Mouse (Mus musculus) urinary bladder, postnatal 36 days (tissue): ENCODE data around the gene Kxd1.

Experiments used
- DNase-seq, 2 experiments: peaks; one replicate each; pipeline ENCODE4 v3.0.0; 2022; ENCODE audit warnings: low spot score in 2 of 2, mixed read lengths in 1 of 2

Gene Kxd1

GRCm38 (mm10) chr8:70467907-70468306 lies 59.8 kb downstream of the Kxd1 start:
- no peak for DNase-seq

- DNase-seq, result no peak
Measured at GRCm38 (mm10) chr8:70467229-70467725, 60.5 kb downstream of the Kxd1 start.

- peak in 1 of 2 experiments; percentile 40 for DNase-seq
Measured at GRCm38 (mm10) chr8:70466771-70467170, 61.0 kb downstream of the Kxd1 start.

- no peak for DNase-seq
Measured at GRCm38 (mm10) chr8:70466305-70466704, 61.5 kb downstream of the Kxd1 start.

GRCm38 (mm10) chr8:70465701-70466100 lies 62.1 kb downstream of the Kxd1 start:
- DNase-seq, result no peak

GRCm38 (mm10) chr8:70464162-70464561 lies 63.6 kb downstream of the Kxd1 start:
- DNase-seq, result no peak

GRCm38 (mm10) chr8:70463306-70463705 lies 64.5 kb downstream of the Kxd1 start:
- DNase-seq, result peak in 1 of 2 experiments; percentile 58

- DNase-seq, result no peak
Measured at GRCm38 (mm10) chr8:70462516-70462813, 65.3 kb downstream of the Kxd1 start.

GRCm38 (mm10) chr8:70461765-70462515 lies 65.8 kb downstream of the Kxd1 start:
- DNase-seq, result no peak

- DNase-seq, result no peak
Measured at GRCm38 (mm10) chr8:70460606-70461005, 67.2 kb downstream of the Kxd1 start.

GRCm38 (mm10) chr8:70460199-70460598 lies 67.6 kb downstream of the Kxd1 start:
- no peak for DNase-seq

- DNase-seq, result no peak
Measured at GRCm38 (mm10) chr8:70459636-70460035, 68.1 kb downstream of the Kxd1 start.

- DNase-seq, result no peak
Measured at GRCm38 (mm10) chr8:70458462-70458861, 69.3 kb downstream of the Kxd1 start.
